Mouse (Mus musculus): ENCODE measurements at regions not wholly inside any gene's neighbourhood (a gene's known extent, or its start where the extent isn't known, plus 50 kb on each side); places are given as distances from the start of the nearest gene placed in this dataset.

GRCm38 (mm10) chr14:54185265-54185830 lies 68.6 kb downstream of the Dad1 start:
- DNase-seq (ENCODE audit: low spot score): no peak

- no peak for DNase-seq (ENCODE audit: low spot score)
Measured at GRCm38 (mm10) chr14:54183873-54184272, 70.0 kb downstream of the Dad1 start.

GRCm38 (mm10) chr14:54182838-54183237 lies 71.1 kb downstream of the Dad1 start:
- no peak for DNase-seq (ENCODE audit: low spot score)

- no peak for DNase-seq (ENCODE audit: low spot score)
Measured at GRCm38 (mm10) chr14:54181306-54181705, 72.6 kb downstream of the Dad1 start.

- no peak for DNase-seq (ENCODE audit: low spot score)
Measured at GRCm38 (mm10) chr14:54180754-54181153, 73.2 kb downstream of the Dad1 start.

GRCm38 (mm10) chr14:54180271-54180670 lies 73.6 kb downstream of the Dad1 start:
- no peak for DNase-seq (ENCODE audit: low spot score)

GRCm38 (mm10) chr14:54178856-54179255 lies 75.0 kb downstream of the Dad1 start:
- DNase-seq (ENCODE audit: low spot score): no peak

- DNase-seq (ENCODE audit: low spot score): no peak
Measured at GRCm38 (mm10) chr14:54176469-54176868, 77.4 kb downstream of the Dad1 start.

- DNase-seq (ENCODE audit: low spot score): no peak
Measured at GRCm38 (mm10) chr14:54175476-54175875, 78.4 kb downstream of the Dad1 start.

- no peak for DNase-seq (ENCODE audit: low spot score)
Measured at GRCm38 (mm10) chr14:54173316-54173715, 80.6 kb downstream of the Dad1 start.

- no peak for DNase-seq (ENCODE audit: low spot score)
Measured at GRCm38 (mm10) chr14:54169254-54169653, 84.7 kb downstream of the Dad1 start.

GRCm38 (mm10) chr14:54168414-54168931 lies 85.4 kb downstream of the Dad1 start:
- no peak for DNase-seq (ENCODE audit: low spot score)

GRCm38 (mm10) chr14:54166057-54166456 lies 87.8 kb downstream of the Dad1 start:
- DNase-seq (ENCODE audit: low spot score): no peak

GRCm38 (mm10) chr14:54164874-54165273 lies 89.0 kb downstream of the Dad1 start:
- no peak for DNase-seq (ENCODE audit: low spot score)

GRCm38 (mm10) chr14:54161916-54162315 lies 92.0 kb downstream of the Dad1 start:
- no peak for DNase-seq (ENCODE audit: low spot score)

- DNase-seq (ENCODE audit: low spot score): no peak
Measured at GRCm38 (mm10) chr14:54161206-54161605, 92.7 kb downstream of the Dad1 start.

GRCm38 (mm10) chr14:54159816-54160215 lies 94.1 kb downstream of the Dad1 start:
- no peak for DNase-seq (ENCODE audit: low spot score)

GRCm38 (mm10) chr14:54158214-54158965 lies 95.5 kb downstream of the Dad1 start:
- no peak for DNase-seq (ENCODE audit: low spot score)

- DNase-seq (ENCODE audit: low spot score): no peak
Measured at GRCm38 (mm10) chr14:54156536-54156935, 97.4 kb downstream of the Dad1 start.

GRCm38 (mm10) chr14:54152485-54153235 lies 101.2 kb downstream of the Dad1 start:
- peak; percentile 88 for DNase-seq (ENCODE audit: low spot score)

- no peak for DNase-seq (ENCODE audit: low spot score)
Measured at GRCm38 (mm10) chr14:54151921-54152320, 102.0 kb downstream of the Dad1 start.

- DNase-seq (ENCODE audit: low spot score): no peak
Measured at GRCm38 (mm10) chr14:54151272-54151671, 102.6 kb downstream of the Dad1 start.

GRCm38 (mm10) chr14:54150221-54150620 lies 103.7 kb downstream of the Dad1 start:
- DNase-seq (ENCODE audit: low spot score): no peak

All from testis, postnatal 10 days (tissue).